Mouse (Mus musculus): ENCODE results near the gene Sh2d3c. TPM values are rescaled to one million over a fixed set of nuclear protein-coding genes. Genes with fewer than 3 reads are reported as not detected.

The Sh2d3c gene
- total and polyA plus RNA-seq, 3 experiments, result 27.1 to 52.8 (median 28.9) TPM

GRCm38 (mm10) chr2:32724149-32724548 is 3.3 kb downstream of the Sh2d3c start:
- Histone ChIP-seq H3K79me2 (replicated peaks; ENCODE audit: control insufficient read depth, insufficient read depth, low read length) (no peaks in the 10 kb centered on the region), H3K4me1 (ENCODE audit: control insufficient read depth, insufficient read depth, low read length) (peaks cover 3% of the 10 kb centered on the region), H3K4me3 (no peak overlapping the region), H3K36me3 (ENCODE audit: control insufficient read depth, insufficient read depth, low read length) (no peaks in the 10 kb centered on the region), H3K27ac (no peak overlapping the region), H3K9ac (ENCODE audit: low read depth, low read length) (no peak overlapping the region), H3K27me3 (ENCODE audit: control insufficient read depth, insufficient read depth, low read length) (no peaks in the 10 kb centered on the region)
- 91% methylated on average over 4 of the region's 4 CpGs for WGBS
- TF ChIP-seq EP300 (IDR thresholded peaks at IDR 0.05; ENCODE audit: insufficient read depth, low read depth, low read length) (no peak), POLR2A (IDR thresholded peaks at IDR 0.05; ENCODE audit: insufficient read depth, low read depth, low read length) (no peak), CTCF (IDR thresholded peaks at IDR 0.05) (no peak)
- intact Hi-C loops (cut with DNase I), result no loop called here
- DNase-seq, result no peak

- Histone ChIP-seq H3K27ac (no peak overlapping the region), H3K79me2 (replicated peaks; ENCODE audit: control insufficient read depth, insufficient read depth, low read length) (no peaks in the 10 kb centered on the region), H3K36me3 (ENCODE audit: control insufficient read depth, insufficient read depth, low read length) (no peaks in the 10 kb centered on the region), H3K4me3 (no peak overlapping the region), H3K4me1 (ENCODE audit: control insufficient read depth, insufficient read depth, low read length) (peaks cover 3% of the 10 kb centered on the region), H3K9ac (ENCODE audit: low read depth, low read length) (no peak overlapping the region), H3K27me3 (ENCODE audit: control insufficient read depth, insufficient read depth, low read length) (no peaks in the 10 kb centered on the region)
- WGBS, result 54% methylated on average over 16 of the region's 16 CpGs
- intact Hi-C loops (cut with DNase I), result no loop called here
- TF ChIP-seq CTCF (IDR thresholded peaks at IDR 0.05) (no peak), POLR2A (IDR thresholded peaks at IDR 0.05; ENCODE audit: insufficient read depth, low read depth, low read length) (no peak), EP300 (IDR thresholded peaks at IDR 0.05; ENCODE audit: insufficient read depth, low read depth, low read length) (no peak)
- no peak for DNase-seq
Measured at GRCm38 (mm10) chr2:32724832-32725790, 4.3 kb downstream of the Sh2d3c start.

- Histone ChIP-seq H3K4me1 (ENCODE audit: control insufficient read depth, insufficient read depth, low read length) (peaks cover 9% of the 10 kb centered on the region), H3K4me3 (peak overlapping the region; percentile 69), H3K36me3 (ENCODE audit: control insufficient read depth, insufficient read depth, low read length) (no peaks in the 10 kb centered on the region), H3K27me3 (ENCODE audit: control insufficient read depth, insufficient read depth, low read length) (no peaks in the 10 kb centered on the region), H3K9ac (ENCODE audit: low read depth, low read length) (peak overlapping the region; percentile 78), H3K27ac (peak overlapping the region; percentile 87), H3K79me2 (replicated peaks; ENCODE audit: control insufficient read depth, insufficient read depth, low read length) (no peaks in the 10 kb centered on the region)
- TF ChIP-seq CTCF (IDR thresholded peaks at IDR 0.05) (no peak), POLR2A (IDR thresholded peaks at IDR 0.05; ENCODE audit: insufficient read depth, low read depth, low read length) (peak; percentile 100), EP300 (IDR thresholded peaks at IDR 0.05; ENCODE audit: insufficient read depth, low read depth, low read length) (peak; percentile 52; the same call in 1 of the 2 replicates)
- intact Hi-C loops (cut with DNase I), result loop anchor here (1.0 kb wide), 1 partner anchor 13 kb away; no protein-coding TSS in a partner anchor
- WGBS, result under 1% methylated on average over 16 of the region's 16 CpGs
- peak; percentile 94 to 96 for DNase-seq
Measured at GRCm38 (mm10) chr2:32727435-32727834, 6.6 kb downstream of the Sh2d3c start.

- H3K36me3 ChIP-seq (ENCODE audit: control insufficient read depth, insufficient read depth, low read length), result no peaks in the 10 kb centered on the region
- H3K27ac ChIP-seq, result peak overlapping the region; percentile 87
- H3K4me3 ChIP-seq, result peak overlapping the region; percentile 69
- peak overlapping the region; percentile 78 for H3K9ac ChIP-seq (ENCODE audit: low read depth, low read length)
- WGBS, result 32% methylated on average over 7 of the region's 7 CpGs
- peak; percentile 100 for TF ChIP-seq EP300 (IDR thresholded peaks at IDR 0.05; ENCODE audit: insufficient read depth, low read depth, low read length)
- TF ChIP-seq POLR2A (IDR thresholded peaks at IDR 0.05; ENCODE audit: insufficient read depth, low read depth, low read length), result peak; percentile 82
- TF ChIP-seq CTCF (IDR thresholded peaks at IDR 0.05), result no peak
- DNase-seq, result peak; percentile 76 to 83
- H3K4me1 ChIP-seq (ENCODE audit: control insufficient read depth, insufficient read depth, low read length), result peaks cover 10% of the 10 kb centered on the region
- intact Hi-C loops (cut with DNase I), result no loop called here
- no peaks in the 10 kb centered on the region for H3K27me3 ChIP-seq (ENCODE audit: control insufficient read depth, insufficient read depth, low read length)
- H3K79me2 ChIP-seq (replicated peaks; ENCODE audit: control insufficient read depth, insufficient read depth, low read length), result no peaks in the 10 kb centered on the region
Measured at GRCm38 (mm10) chr2:32728463-32728862, 7.6 kb downstream of the Sh2d3c start.

DNA sequence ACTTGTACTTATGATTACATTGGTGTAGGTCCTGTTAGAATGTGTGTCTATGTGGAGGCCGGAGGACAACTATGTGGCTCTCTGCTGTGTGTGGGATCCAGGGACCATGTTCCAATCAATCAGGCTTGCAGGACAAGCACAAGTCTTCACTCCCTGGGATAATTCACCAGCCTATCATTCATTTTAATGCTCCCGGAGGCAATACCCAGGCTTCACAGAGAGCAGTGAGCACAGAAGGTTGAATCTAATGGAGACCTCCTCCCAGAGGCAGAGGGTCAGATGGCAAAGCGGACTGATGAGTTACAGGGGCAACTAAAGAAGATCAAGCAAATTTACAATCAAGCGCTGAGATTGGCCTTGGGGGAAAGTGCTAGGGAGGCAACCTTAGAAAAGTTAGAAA is 8.7 kb downstream of the Sh2d3c start:
- H3K4me1 ChIP-seq (ENCODE audit: control insufficient read depth, insufficient read depth, low read length), result peaks cover 14% of the 10 kb centered on the region
- TF ChIP-seq POLR2A (IDR thresholded peaks at IDR 0.05; ENCODE audit: insufficient read depth, low read depth, low read length), result no peak
- no peak for TF ChIP-seq CTCF (IDR thresholded peaks at IDR 0.05)
- no peak for TF ChIP-seq EP300 (IDR thresholded peaks at IDR 0.05; ENCODE audit: insufficient read depth, low read depth, low read length)
- no peak for DNase-seq
- no peaks in the 10 kb centered on the region for H3K27me3 ChIP-seq (ENCODE audit: control insufficient read depth, insufficient read depth, low read length)
- H3K9ac ChIP-seq (ENCODE audit: low read depth, low read length), result peak overlapping the region; percentile 19
- 55% methylated on average over 4 of the region's 4 CpGs for WGBS
- no peaks in the 10 kb centered on the region for H3K79me2 ChIP-seq (replicated peaks; ENCODE audit: control insufficient read depth, insufficient read depth, low read length)
- peak overlapping the region; percentile 69 for H3K4me3 ChIP-seq
- peak overlapping the region; percentile 87 for H3K27ac ChIP-seq
- no peaks in the 10 kb centered on the region for H3K36me3 ChIP-seq (ENCODE audit: control insufficient read depth, insufficient read depth, low read length)
- intact Hi-C loops (cut with DNase I), result no loop called here

- no peak for DNase-seq
- Histone ChIP-seq H3K4me1 (ENCODE audit: control insufficient read depth, insufficient read depth, low read length) (peaks cover 19% of the 10 kb centered on the region), H3K79me2 (replicated peaks; ENCODE audit: control insufficient read depth, insufficient read depth, low read length) (no peaks in the 10 kb centered on the region), H3K27me3 (ENCODE audit: control insufficient read depth, insufficient read depth, low read length) (no peaks in the 10 kb centered on the region), H3K27ac (peak overlapping the region; percentile 87), H3K36me3 (ENCODE audit: control insufficient read depth, insufficient read depth, low read length) (peaks cover 2% of the 10 kb centered on the region), H3K9ac (ENCODE audit: low read depth, low read length) (peak overlapping the region; percentile 15), H3K4me3 (peak overlapping the region; percentile 69)
- no peak for TF ChIP-seq EP300 (IDR thresholded peaks at IDR 0.05; ENCODE audit: insufficient read depth, low read depth, low read length)
- no peak for TF ChIP-seq POLR2A (IDR thresholded peaks at IDR 0.05; ENCODE audit: insufficient read depth, low read depth, low read length)
- TF ChIP-seq CTCF (IDR thresholded peaks at IDR 0.05), result no peak
- intact Hi-C loops (cut with DNase I), result loop anchor here (5.0 kb wide), 1 partner anchor 79 kb away; no protein-coding TSS in a partner anchor
- WGBS, result 17% methylated on average over 11 of the region's 11 CpGs
Measured at GRCm38 (mm10) chr2:32730854-32731253, 10.0 kb downstream of the Sh2d3c start.
